Mouse (Mus musculus) liver, adult 2 months (tissue): ENCODE measurements around the gene Zfp36.

Experiments
- CTCF ChIP-seq: fragments of 200-500 bp; IDR thresholded peaks from 2 replicates; pipeline ENCODE4 v1.5.1; 2011; ENCODE audit warnings: low read depth, low read length, control low read depth
- POLR2A ChIP-seq: fragments of 200-500 bp; IDR thresholded peaks from 2 replicates; pipeline ENCODE4 v1.6.1; 2011; ENCODE audit warnings: low read length, control low read depth; ENCODE audit not compliant: insufficient read depth; ENCODE audit errors: extremely low read depth

DNA sequence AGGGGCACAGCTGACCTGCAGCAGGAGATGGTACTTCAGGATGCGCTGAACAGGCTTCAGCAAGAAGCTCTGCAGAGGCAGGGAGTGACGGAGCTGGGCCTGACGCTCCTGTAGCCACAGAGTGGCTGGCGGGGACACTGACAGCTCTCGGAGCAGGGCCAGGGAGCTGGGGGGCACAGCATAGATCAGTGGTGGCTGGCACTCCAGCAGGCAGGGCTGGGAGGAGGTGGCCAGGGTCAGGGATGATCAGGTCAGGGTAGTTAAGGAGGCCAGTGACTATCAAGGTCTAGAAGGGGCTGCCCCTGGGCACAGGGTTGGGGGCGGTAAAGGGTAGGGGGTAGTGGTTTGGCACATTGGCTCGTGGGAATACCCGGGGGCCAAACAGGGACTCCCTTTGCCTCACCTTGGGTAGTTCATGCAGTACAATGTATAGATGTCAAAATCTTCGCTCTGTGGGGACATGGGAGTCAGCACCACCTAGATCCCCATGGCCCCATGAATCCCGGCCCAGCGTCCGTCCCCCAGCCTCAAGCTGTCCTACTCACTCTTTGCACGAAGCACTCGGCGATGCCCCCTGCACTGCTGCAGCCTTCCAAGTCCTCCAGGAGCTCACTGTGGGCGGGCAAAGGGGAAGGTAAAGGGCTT is 11.7 kb downstream of the Zfp36 start:
- TF ChIP-seq CTCF = no peak
- no peak for TF ChIP-seq POLR2A
